Mouse (Mus musculus) kidney, postnatal 0 days (tissue): ENCODE measurements at regions not wholly inside any gene's neighbourhood (a gene's known extent, or its start where the extent isn't known, plus 50 kb on each side); places are given as distances from the start of the nearest gene placed in this dataset.
A peak's percentile ranks its signal among the peaks of the same experiment; 100 is the strongest.
"Not testable (repeated sequence)": the region's sequence is repeated elsewhere in the genome, so short reads cannot be mapped to it uniquely, and the experiment has no call there.

Source experiments
- ATAC-seq: fragments of 200-750 bp; cut with Nextera tagmentation; replicated peaks from 2 replicates; pipeline ENCODE4 v1.8.0; 2017; ENCODE audit warnings: low read depth, moderate number of reproducible peaks, moderate TSS enrichment, moderate library complexity; ENCODE audit not compliant: low FRiP score
- DNase-seq: peaks from one replicate; pipeline ENCODE4 v3.0.0-alpha.2; 2016; ENCODE audit warnings: low spot score
- H3K27ac ChIP-seq: fragments of 300-500 bp; sonication (generic); 2 replicates; pipeline ENCODE4 v1.5.1; 2014; ENCODE audit warnings: mild to moderate bottlenecking
- H3K27me3 ChIP-seq: fragments of 300-500 bp; sonication (generic); 2 replicates; pipeline ENCODE4 v1.6.1; 2014; ENCODE audit warnings: low read length, mixed read lengths; ENCODE audit not compliant: insufficient read depth
- H3K36me3 ChIP-seq: fragments of 300-500 bp; sonication (generic); 2 replicates; pipeline ENCODE4 v1.6.1; 2014; ENCODE audit warnings: low read length, mixed read lengths; ENCODE audit not compliant: insufficient read depth
- H3K4me1 ChIP-seq: fragments of 300-500 bp; sonication (generic); replicated peaks from 2 replicates; pipeline ENCODE4 v1.6.1; 2014; ENCODE audit warnings: antibody characterized with exemption, low read length, mixed read lengths; ENCODE audit not compliant: insufficient read depth
- H3K4me2 ChIP-seq: fragments of 300-500 bp; sonication (generic); 2 replicates; pipeline ENCODE4 v1.6.1; 2014; ENCODE audit warnings: mild to moderate bottlenecking, low read length, moderate library complexity, mixed read lengths
- H3K4me3 ChIP-seq: fragments of 300-500 bp; sonication (generic); replicated peaks from 2 replicates; pipeline ENCODE4 v1.5.1; 2014; ENCODE audit warnings: low read depth, low read length
- H3K9ac ChIP-seq: fragments of 300-500 bp; sonication (generic); 2 replicates; pipeline ENCODE4 v1.6.1; 2014; ENCODE audit warnings: low read depth, low read length
- H3K9me3 ChIP-seq: fragments of 300-500 bp; sonication (generic); replicated peaks from 2 replicates; pipeline ENCODE4 v1.6.1; 2016; ENCODE audit warnings: low read length, inconsistent platforms, mixed read lengths
- CTCF ChIP-seq: IDR thresholded peaks from 2 replicates; pipeline ENCODE4 v1.5.1; 2016; ENCODE audit warnings: antibody characterized with exemption, low read depth, mild to moderate bottlenecking, moderate library complexity
- WGBS: fragments of 180-500 bp; shearing (Covaris S2); extraction: QIAGEN DNeasy Blood & Tissue Kit; methylation state at CpG from one replicate; pipeline ENCODE4 v1.1.7; 2014; 5-methylcytosine and 5-hydroxymethylcytosine counted together

DNA sequence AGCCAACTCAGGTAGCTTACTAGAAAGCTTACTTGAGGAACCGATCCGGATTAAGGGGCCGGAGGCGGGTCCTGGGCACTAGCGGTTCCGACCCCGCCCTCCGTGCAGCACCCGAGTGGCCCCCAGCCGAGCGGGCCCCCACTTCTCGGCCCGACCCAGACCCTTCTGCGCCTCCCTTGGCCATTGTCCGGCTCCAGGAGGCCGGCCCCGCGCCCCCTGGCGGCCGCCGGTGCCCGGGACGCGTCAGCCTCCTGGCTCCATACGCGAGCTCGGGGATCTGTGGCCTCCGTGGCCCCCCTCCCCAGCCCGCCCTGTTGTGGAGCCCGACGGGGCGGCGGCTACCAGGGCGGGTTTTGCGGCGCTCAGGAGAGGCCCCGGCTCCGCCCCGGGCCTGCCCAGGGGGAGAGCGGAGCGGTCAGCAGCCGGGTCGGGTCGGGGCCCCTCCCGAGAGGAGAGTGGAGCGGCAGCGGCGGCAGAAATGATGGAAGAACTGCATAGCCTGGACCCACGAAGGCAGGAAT lies 94.3 kb upstream of the Zfp986 start:
- H3K9ac ChIP-seq, H3K9me3 ChIP-seq, H3K4me3 ChIP-seq, H3K4me1 ChIP-seq, H3K27ac ChIP-seq, H3K36me3 ChIP-seq, H3K27me3 ChIP-seq: not testable (repeated sequence)
- peak overlapping the region; percentile 37 for H3K4me2 ChIP-seq
- WGBS = under 1% methylated on average over 42 of the region's 49 CpGs
- peak; percentile 42; the same call in 1 of the 2 replicates for TF ChIP-seq CTCF
- DNase-seq (peak; percentile 2), ATAC-seq (peak; percentile 97)

DNA sequence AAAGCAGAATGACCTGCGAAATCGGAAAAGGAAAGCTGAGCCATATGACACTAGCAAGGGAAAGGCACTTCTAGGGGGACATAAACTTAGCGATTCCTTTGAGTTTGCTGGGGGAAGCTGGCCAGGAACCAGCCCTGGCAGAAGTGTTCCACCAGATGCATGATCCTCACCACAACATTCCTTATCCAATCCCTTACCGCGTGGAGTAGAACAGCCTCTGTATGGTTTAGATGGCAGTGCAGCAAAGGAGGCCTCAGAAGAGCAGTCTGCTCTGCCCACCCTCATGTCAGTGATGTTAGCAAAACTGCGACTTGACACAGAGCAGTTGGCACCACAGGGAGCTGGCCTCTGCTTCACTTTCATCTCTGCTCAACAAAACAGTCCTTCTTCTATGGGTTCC lies 93.7 kb upstream of the Zfp986 start:
- H3K4me1 ChIP-seq, H3K9ac ChIP-seq, H3K27ac ChIP-seq, ATAC-seq, H3K4me3 ChIP-seq, DNase-seq, H3K36me3 ChIP-seq, H3K9me3 ChIP-seq, H3K4me2 ChIP-seq, H3K27me3 ChIP-seq: not testable (repeated sequence)
- 6% methylated on average over 1 of the region's 6 CpGs for WGBS

DNA sequence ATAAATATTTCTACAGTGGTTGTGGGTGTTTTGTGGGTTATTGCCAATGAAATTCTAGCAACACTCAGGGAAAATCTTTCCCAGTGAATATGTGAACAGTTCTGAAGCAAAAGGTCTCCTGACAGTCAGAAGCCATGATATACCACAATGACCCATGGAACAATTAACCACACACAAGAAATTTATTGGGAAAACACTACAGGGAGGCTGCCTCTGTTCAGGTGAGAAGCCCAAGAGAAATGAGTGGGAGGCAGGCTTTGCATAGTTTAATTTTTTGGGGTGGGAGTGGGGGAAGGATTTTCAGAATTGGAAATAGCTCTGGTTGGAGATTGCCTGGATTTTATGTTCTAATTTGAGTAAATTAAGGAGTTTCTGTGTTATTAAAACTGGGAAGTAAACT lies 92.1 kb upstream of the Zfp986 start:
- not testable (repeated sequence) for ATAC-seq, H3K4me1 ChIP-seq, H3K9ac ChIP-seq

DNA sequence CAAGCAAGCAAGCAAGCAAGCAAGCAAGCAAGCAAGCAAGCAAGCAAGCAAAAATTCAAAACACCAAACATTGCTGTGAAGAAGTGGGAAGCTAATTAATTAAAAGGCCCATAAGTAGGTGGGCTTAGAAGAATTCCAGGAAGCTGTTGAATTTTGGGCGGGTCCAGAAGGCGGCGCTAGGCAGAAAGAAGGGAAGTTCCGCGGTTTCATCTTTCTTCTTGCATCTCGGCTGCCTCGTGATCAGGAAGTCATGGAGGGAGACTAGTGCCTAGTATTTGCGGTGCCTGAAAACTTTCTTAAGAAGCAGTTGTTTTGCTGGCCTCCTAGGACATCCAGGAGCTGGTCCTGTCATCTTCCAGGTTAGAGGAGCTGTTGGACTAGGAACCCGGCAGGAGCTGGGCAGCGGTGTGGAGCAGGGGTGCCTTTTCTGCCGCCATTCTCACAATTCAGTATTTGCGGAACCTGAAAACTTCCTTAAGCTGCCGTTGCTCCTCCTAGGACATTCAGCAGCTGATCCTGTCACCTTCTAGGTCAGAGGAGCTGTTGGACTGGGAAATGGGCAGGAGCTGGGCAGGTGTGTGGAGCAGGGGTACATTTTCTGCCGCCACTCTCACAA lies 87.2 kb upstream of the Zfp986 start:
- not testable (repeated sequence) for H3K27me3 ChIP-seq, H3K9me3 ChIP-seq, H3K4me2 ChIP-seq, H3K27ac ChIP-seq, H3K9ac ChIP-seq, ATAC-seq, H3K4me1 ChIP-seq, H3K36me3 ChIP-seq, H3K4me3 ChIP-seq, DNase-seq
- no CpG with 5 or more reads among the region's 14 CpGs for WGBS

More for the DNA sequence above, 92.1 kb upstream of the Zfp986 start:
- H3K4me3 ChIP-seq, H3K27me3 ChIP-seq, DNase-seq, H3K27ac ChIP-seq, H3K36me3 ChIP-seq, H3K4me2 ChIP-seq, H3K9me3 ChIP-seq: not testable (repeated sequence)

DNA sequence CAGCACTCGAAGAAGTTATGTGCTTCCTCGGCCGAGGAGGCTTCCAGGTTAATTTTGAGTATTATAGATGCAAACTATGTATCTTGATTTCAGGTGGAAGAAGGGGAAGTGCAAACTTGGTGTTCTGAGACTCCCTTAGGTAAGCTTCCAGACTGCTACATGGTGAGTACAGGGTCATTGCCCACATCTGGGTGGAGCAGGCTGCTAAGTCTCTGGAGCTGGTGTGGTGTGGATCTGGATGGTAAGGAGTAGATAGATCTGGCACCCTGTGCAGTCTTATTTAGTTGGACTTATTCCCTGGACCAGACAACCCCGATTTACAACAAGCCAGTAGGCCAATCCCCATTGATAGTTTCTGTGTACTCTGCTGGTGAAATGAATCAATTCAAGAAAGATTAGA lies 53.9 kb upstream of the Zfp986 start:
- ATAC-seq, H3K4me1 ChIP-seq, H3K4me2 ChIP-seq, H3K9me3 ChIP-seq, H3K9ac ChIP-seq, H3K27me3 ChIP-seq, H3K36me3 ChIP-seq, H3K27ac ChIP-seq, DNase-seq, H3K4me3 ChIP-seq: not testable (repeated sequence)
- WGBS = no CpG with 5 or more reads among the region's 4 CpGs
